Comparison of ENCODE assay signal across 12 mouse cellular contexts in genomic region chr14:24748497-24748862, GRCm38 (mm10).
DNase-seq lines count a peak whose midpoint lies in the region; ATAC-seq lines count a peak whose summit lies in the region.
"Had no signal": no experiment of that assay in that cellular context is flagged by ENCODE, and none has a peak within 500 bp of the region (broad histone marks: within the 10 kb centered on the region; RNA-seq: fewer than 3 reads in every experiment).

No protein-coding gene starts in this region.

- H3K27me3 ChIP-seq in heart, embryonic 10.5 days (ENCODE audit: insufficient read depth, poor library complexity, severe bottlenecking) = no peaks in the 10 kb centered on the region
- H3K27me3 ChIP-seq in intestine, embryonic 15.5 days (replicated peaks) = no peaks in the 10 kb centered on the region
- H3K27me3 ChIP-seq in stomach, embryonic 14.5 days (ENCODE audit: control insufficient read depth, insufficient read depth, low read length) = no peaks in the 10 kb centered on the region
- H3K27me3 ChIP-seq: hindbrain, embryonic 15.5 days; midbrain, embryonic 15.5 days had no signal

- H3K9ac ChIP-seq in intestine, embryonic 15.5 days = no peak overlapping the region
- no peak overlapping the region for H3K9ac ChIP-seq in stomach, embryonic 14.5 days (replicated peaks; ENCODE audit: low read depth, low read length)
- H3K9ac ChIP-seq: forebrain, postnatal 0 days; hindbrain, embryonic 15.5 days; midbrain, embryonic 15.5 days had no signal

- H3K4me2 ChIP-seq in intestine, embryonic 15.5 days (replicated peaks) = 0 out of 2 replicates have a peak overlapping the region, but pooled peaks have one; percentile 34
- no peak overlapping the region for H3K4me2 ChIP-seq in stomach, embryonic 14.5 days (replicated peaks; ENCODE audit: low read depth, low read length)
- H3K4me2 ChIP-seq: hindbrain, embryonic 15.5 days; liver, embryonic 11.5 days; midbrain, embryonic 15.5 days had no signal

- H3K36me3 ChIP-seq in heart, embryonic 10.5 days = no peaks in the 10 kb centered on the region
- H3K36me3 ChIP-seq in intestine, embryonic 15.5 days = no peaks in the 10 kb centered on the region
- no peaks in the 10 kb centered on the region for H3K36me3 ChIP-seq in stomach, embryonic 14.5 days (ENCODE audit: control insufficient read depth, insufficient read depth, low read length)
- H3K36me3 ChIP-seq: hindbrain, embryonic 15.5 days; midbrain, embryonic 15.5 days had no signal

- no peak for ATAC-seq in intestine, embryonic 15.5 days
- ATAC-seq in stomach, embryonic 14.5 days (ENCODE audit: insufficient number of reproducible peaks, insufficient read depth, low FRiP score, low read depth) = 0 out of 2 replicates have a peak, but pooled peaks have one; percentile 3
- ATAC-seq: midbrain, embryonic 15.5 days had no signal

- intact Hi-C loops in heart, postnatal 14 days (cut with DNase I) = no loop called here
- intact Hi-C loops in gastrocnemius, postnatal 14 days (cut with DNase I; ENCODE audit: low total_unique reads) = no loop called here

- peak overlapping the region; percentile 65; the same call in 1 of the 2 replicates for H3K27ac ChIP-seq in heart, embryonic 10.5 days
- H3K27ac ChIP-seq in intestine, embryonic 15.5 days = peak overlapping the region; percentile 73; the same call in 1 of the 2 replicates
- peak overlapping the region; percentile 87 for H3K27ac ChIP-seq in stomach, embryonic 14.5 days (ENCODE audit: low read length)

- peaks cover 47% of the 10 kb centered on the region for H3K4me1 ChIP-seq in heart, embryonic 10.5 days
- peaks cover 11% of the 10 kb centered on the region for H3K4me1 ChIP-seq in intestine, embryonic 15.5 days (replicated peaks)
- 0 out of 2 replicates have a peak, but pooled peaks cover 9% of the 10 kb centered on the region for H3K4me1 ChIP-seq in stomach, embryonic 14.5 days (ENCODE audit: control insufficient read depth, insufficient read depth, low read length)

- DNase-seq in heart, embryonic 10.5 days (ENCODE audit: low spot score) = no peak
- DNase-seq in heart, postnatal 14 days = no peak
- peak; percentile 29 for DNase-seq in kidney, postnatal 14 days
- no peak for DNase-seq in kidney, adult 9 months
- DNase-seq in gastrocnemius, postnatal 14 days = no peak

- WGBS in heart, embryonic 10.5 days = 72% methylated on average over 2 of the region's 2 CpGs
- 62% methylated on average over 2 of the region's 2 CpGs for WGBS in intestine, embryonic 15.5 days
- 75% methylated on average over 2 of the region's 2 CpGs for WGBS in stomach, embryonic 14.5 days

- H3K9me3 ChIP-seq in heart, embryonic 10.5 days = no peaks in the 10 kb centered on the region
- no peaks in the 10 kb centered on the region for H3K9me3 ChIP-seq in intestine, embryonic 15.5 days
- no peaks in the 10 kb centered on the region for H3K9me3 ChIP-seq in stomach, embryonic 14.5 days (ENCODE audit: control insufficient read depth, low read depth, low read length)
- H3K9me3 ChIP-seq: hindbrain, embryonic 15.5 days; midbrain, embryonic 15.5 days had no signal

- no peak overlapping the region for H3K4me3 ChIP-seq in heart, embryonic 10.5 days
- no peak overlapping the region for H3K4me3 ChIP-seq in intestine, embryonic 15.5 days (replicated peaks)
- no peak overlapping the region for H3K4me3 ChIP-seq in stomach, embryonic 14.5 days (ENCODE audit: low read depth, low read length)
- H3K4me3 ChIP-seq: erythroblast, embryonic 14.5 days; hindbrain, embryonic 15.5 days; midbrain, embryonic 15.5 days had no signal
